Comparison of ENCODE assay signal across 26 mouse cellular contexts in the genomic region with DNA sequence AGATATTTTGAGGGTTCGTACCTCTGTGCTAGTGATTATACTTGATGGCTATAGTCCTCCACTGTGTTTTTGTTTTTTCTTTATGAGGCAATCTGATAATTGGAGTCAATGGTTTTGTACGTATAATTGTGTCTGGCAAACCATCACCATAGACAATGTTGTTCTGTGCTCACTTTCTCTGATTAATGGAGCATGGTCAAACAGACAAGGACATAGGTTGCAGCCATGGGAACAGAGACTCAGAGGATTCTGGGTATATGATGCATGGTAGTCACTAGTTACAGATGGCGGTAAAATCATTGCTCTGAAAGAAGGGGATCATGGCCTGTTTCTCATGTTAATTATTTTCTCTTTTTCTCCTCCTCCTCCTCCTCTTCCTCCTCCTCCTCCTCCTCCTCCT.
"Had no signal": no experiment of that assay in that cellular context is flagged by ENCODE, and none has a peak within 500 bp of the region (broad histone marks: within the 10 kb centered on the region; RNA-seq: fewer than 3 reads in every experiment).

No protein-coding gene starts in this region.

- ATAC-seq: hindbrain, postnatal 0 days; intestine, embryonic 16.5 days had no signal

- H3K4me1 ChIP-seq: kidney, embryonic 15.5 days had no signal

- DNase-seq: gastrocnemius, postnatal 14 days; gastrocnemius, postnatal 36 days; heart, adult 11 months; heart, adult 2 months; heart, postnatal 14 days; heart, postnatal 36 days; kidney, adult 11 months; kidney, adult 2 months; kidney, adult 9 months; kidney, postnatal 10 days; kidney, postnatal 25 days; kidney, postnatal 4 days; liver had no signal

- H3K9ac ChIP-seq: heart, embryonic 13.5 days; heart, embryonic 15.5 days; hindbrain, embryonic 13.5 days; hindbrain, embryonic 15.5 days; kidney, embryonic 15.5 days; limb, embryonic 12.5 days had no signal

- H3K4me3 ChIP-seq: heart, adult 2 months; heart, embryonic 13.5 days; heart, embryonic 15.5 days; hindbrain, embryonic 13.5 days; hindbrain, embryonic 15.5 days; kidney, embryonic 15.5 days; layer of hippocampus, adult 2 months; left cerebral cortex, adult 2 months; limb, embryonic 10.5 days; limb, embryonic 12.5 days had no signal

- H3K27ac ChIP-seq: heart, adult 2 months; heart, embryonic 13.5 days; heart, embryonic 15.5 days; hindbrain, embryonic 13.5 days; hindbrain, embryonic 15.5 days; hindbrain, postnatal 0 days; kidney, embryonic 15.5 days; layer of hippocampus, adult 2 months; left cerebral cortex, adult 2 months; limb, embryonic 10.5 days; limb, embryonic 12.5 days had no signal

- H3K9me3 ChIP-seq: heart, embryonic 13.5 days; heart, embryonic 15.5 days; hindbrain, embryonic 13.5 days; hindbrain, embryonic 15.5 days; kidney, embryonic 15.5 days; limb, embryonic 10.5 days; limb, embryonic 12.5 days had no signal

- H3K4me2 ChIP-seq: heart, embryonic 11.5 days; heart, embryonic 13.5 days; heart, embryonic 15.5 days; hindbrain, embryonic 13.5 days; hindbrain, embryonic 15.5 days; kidney, embryonic 15.5 days; limb, embryonic 12.5 days; liver, embryonic 11.5 days had no signal

- H3K36me3 ChIP-seq: heart, embryonic 13.5 days; heart, embryonic 15.5 days; hindbrain, embryonic 13.5 days; hindbrain, embryonic 15.5 days; kidney, embryonic 15.5 days; limb, embryonic 10.5 days; limb, embryonic 12.5 days had no signal

- H3K27me3 ChIP-seq: heart, embryonic 13.5 days; heart, embryonic 15.5 days; hindbrain, embryonic 13.5 days; hindbrain, embryonic 15.5 days; kidney, embryonic 15.5 days; limb, embryonic 12.5 days had no signal
